Mouse (Mus musculus): ENCODE data around the gene Plekhm2.

DNA sequence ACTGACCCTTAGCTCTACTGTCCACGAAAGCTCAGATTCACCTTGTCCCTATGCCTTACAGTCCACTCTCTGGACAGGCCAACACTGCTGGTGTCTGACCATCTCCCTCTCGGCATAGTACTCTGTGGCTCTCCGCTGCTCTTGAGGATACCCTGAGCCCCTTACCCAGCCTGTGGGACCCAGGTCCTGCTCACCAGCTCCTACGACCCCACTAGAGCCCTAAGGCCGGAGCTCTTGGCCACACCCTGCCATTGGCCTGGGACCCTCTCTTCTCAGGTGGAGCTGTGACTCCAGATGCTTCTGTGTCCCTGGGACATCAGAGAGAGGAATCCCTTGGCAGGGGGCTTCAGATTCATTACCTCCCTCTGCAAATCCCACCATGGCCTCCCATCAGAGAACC lies 59.3 kb downstream of the Plekhm2 start:
- TF ChIP-seq POLR2A (IDR thresholded peaks at IDR 0.05; ENCODE audit: insufficient read depth, low read length) (no peak), CTCF (IDR thresholded peaks at IDR 0.05; ENCODE audit: low read depth, low read length) (no peak)

All from ES-Bruce4 (cell line).